Mouse (Mus musculus) CD8-positive naive resting alpha-beta T cell, adult 2 months (primary cell): ENCODE data around the gene Gm10271.

ENCODE experiments used
- DNase-seq, 2 experiments: peaks; one replicate each; pipeline ENCODE4 v3.0.0; 2022; ENCODE audit warnings: low read depth in 2 of 2, low spot score in 2 of 2

The Gm10271 gene

DNA sequence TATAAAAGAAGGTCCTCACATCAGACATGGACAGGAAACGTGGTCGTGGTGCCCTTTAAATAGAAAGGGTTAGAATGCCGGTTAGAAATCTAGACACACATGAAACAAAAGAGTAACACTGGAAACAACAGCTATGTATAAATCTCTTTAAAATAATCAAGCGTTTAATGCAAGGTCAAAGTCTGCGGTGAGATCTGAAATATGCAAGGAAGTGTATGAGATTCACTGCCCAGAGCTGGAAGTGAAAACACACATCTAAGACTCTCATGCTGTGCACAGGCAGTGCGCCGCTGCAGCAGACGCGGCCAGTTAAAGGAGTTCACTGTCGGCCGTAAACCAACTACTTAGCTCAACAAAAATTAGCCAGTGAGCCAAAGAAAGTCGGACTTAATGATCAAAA lies 37.4 kb downstream of the Gm10271 start:
- DNase-seq, result no peak

DNA sequence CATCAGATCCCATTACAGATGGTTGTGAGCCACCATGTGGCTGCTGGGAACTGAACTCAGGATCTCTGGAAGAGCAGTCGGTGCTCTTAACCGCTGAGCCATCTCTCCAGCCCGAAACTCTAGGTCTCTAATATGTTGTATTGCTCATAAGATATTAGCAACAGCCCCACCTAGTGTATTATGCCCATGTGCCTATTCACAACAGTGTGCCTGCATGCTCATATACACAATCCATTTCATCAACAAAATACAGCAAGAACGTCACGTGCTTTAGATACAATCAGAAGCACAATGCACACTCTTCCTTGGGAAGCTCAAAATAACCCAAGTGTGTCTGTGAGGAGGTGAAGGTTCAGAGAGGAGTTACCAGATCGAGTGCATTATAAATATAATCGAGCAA lies 38.6 kb downstream of the Gm10271 start:
- no peak for DNase-seq

DNA sequence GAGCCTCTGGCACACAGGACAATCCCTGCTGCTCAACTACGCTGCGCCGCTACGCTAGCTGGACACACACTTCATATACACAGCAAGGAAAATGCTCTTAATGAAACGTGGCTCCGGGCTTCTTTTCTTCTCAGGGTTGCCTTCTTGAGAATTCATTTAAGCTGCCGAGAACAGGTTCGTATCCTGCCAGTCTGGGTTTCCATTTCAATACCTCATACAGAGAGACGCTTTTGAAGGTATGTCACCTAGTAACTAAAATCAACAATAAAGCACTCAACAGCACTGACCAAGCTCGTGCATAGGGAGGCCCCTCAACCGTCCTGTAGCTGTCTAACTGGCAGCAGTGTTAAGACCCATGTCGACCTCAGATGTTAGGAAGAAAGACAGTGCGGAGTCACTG lies 40.0 kb downstream of the Gm10271 start:
- no peak for DNase-seq

DNA sequence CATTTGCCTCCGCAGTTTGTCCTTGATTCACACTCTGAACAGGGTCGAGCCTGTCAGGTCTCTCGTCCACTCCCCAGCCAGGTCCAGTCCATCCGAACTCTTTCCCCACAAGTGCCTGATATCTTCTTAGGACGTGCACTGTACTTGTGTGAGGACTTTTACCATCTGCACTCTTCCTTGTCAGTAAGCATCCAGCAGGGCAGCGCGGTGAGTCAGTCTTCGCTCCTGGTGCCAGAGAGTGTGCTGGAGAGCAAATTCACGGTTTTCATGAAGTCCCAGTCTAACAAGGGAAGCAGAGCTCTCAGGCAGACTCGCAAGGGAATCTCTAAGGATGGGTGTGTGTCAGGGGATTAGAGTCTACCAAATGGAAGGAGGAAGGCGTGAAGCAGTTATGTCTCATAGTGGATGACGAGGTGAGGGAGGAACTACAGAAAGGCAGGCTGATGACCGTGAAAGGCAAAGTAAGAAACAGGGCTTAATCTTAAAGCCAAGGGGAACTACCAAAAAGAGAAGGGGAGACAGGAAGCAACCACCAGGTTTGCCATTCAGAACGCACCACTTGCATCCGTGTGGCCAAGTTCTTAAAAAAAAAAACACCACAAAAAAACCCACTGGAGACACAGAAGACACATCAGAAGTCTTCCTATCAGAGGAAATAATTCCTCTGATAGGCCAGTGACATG lies 40.8 kb downstream of the Gm10271 start:
- no peak for DNase-seq

DNA sequence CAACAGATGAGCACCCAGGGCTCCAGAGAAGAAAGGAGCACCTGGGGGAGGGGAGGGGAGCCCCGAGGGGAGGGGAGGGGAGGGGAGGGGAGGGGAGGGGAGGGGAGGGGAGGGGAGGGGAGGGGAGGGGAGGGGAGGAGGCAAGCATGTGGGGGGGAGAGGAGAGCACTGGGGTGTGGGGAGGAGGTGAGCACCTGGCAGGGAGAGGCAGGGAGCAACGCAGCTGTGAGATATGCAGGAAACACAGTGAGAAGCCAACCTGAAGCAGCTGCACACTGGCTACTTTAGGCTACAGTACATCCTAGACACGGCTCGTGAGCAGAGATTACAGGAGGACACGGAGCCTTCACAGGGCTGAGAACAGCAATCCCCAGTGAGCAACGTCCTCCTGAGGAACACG lies 41.5 kb downstream of the Gm10271 start:
- no peak for DNase-seq

DNA sequence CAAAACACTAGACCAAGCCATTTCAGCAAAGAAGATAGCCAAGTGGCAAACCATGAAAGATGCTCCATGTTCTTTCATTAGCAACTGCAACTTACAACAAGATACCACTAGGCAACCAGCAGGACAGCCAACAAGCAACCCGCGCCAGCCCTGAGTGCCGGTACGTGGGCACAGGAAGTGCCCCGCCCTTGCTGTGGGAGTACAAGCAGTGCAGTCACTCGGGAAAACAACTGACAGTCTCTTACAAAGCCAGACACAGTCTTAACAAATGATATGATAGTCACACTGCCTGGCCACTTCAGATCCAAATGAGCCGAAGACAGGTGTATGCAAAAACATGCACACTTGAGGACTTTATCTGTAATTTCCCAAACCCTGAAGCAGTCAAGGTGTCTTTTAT lies 41.9 kb downstream of the Gm10271 start:
- peak; percentile 48 to 55 for DNase-seq

DNA sequence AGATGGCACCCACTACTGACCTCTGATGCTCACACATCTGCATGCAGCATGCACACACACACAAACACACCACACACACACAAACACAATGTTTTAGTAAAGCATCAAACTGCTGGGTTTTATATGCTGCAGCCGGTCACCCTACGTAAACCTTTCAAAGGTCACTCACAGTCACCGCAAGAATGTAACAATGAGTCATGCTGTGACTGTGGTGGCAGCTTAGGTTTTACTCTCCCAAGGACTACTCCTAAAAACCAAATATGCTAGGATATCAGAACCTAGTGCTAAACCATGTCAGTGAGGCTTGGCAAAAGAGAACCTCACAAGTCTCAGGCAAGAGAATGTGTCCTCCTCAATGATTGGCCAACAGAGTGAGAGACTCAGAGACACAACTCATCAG lies 43.6 kb downstream of the Gm10271 start:
- DNase-seq, result no peak

DNA sequence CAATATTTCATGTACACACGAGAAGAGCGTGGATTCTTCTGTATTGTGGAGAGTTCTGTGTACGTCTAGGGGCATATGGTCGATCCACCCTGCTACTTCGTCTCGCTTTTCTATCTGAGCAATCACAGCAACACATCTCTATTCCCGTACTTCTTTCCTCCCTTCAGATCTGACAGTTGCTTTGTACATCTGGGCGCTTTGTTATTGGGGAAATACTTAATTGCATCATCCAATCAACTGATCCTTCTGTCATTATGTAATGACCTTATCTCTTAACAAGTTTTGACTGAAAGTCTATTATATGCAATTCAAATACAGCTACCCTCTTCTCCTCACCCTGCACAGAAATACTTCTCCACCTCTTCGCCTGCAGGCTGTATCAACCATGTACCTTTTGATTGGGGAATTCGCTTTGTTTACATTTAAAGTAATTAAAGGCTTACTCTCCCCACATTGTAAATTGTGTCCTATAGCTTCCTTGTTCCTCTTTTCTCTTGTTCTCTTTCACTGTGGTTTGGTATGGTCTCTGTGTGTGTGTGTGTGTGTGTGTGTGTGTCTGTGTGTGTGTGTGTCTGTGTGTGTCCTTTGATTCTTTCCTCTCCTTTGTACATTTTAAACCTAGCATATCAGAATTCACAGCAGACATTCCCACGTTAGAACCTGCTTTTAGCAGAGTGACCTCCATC lies 45.8 kb downstream of the Gm10271 start:
- DNase-seq, result no peak

DNA sequence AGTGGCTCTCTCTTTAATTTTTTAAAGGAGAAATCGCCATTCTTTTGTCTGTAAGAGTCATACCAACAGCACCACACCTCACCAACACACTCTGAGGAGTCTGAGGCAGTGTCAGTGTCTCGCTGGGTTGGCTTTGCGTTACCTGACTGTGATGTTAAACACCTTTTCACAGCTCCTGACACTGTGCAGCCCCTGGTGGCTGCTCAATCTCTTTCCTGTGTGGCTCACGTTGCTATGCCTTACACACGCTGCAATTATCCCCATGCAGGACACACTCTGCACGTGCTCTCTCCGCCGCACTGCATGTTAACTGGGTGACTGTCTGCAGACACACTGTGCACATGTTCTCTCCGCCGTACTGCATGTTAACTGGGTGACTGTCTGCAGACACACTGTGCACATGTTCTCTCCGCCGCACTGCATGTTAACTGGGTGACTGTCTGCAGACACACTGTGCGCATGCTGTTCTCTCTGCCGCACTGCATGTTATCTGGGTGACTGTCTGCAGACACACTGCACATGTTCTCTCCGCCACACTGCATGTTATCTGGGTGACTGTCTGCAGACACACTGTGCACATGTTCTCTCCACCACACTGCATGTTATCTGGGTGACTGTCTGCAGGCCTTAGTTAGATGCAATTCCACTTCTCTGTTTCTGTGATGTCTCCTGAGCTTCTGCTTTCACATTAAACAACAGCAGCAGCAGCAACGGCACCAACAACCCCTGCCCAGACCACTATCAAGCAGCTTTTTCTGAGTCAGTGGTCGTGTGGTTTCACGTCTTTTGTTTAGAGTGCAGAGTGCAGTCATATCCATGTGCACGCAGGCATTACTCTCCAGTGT lies 48.5 kb downstream of the Gm10271 start:
- no peak for DNase-seq

DNA sequence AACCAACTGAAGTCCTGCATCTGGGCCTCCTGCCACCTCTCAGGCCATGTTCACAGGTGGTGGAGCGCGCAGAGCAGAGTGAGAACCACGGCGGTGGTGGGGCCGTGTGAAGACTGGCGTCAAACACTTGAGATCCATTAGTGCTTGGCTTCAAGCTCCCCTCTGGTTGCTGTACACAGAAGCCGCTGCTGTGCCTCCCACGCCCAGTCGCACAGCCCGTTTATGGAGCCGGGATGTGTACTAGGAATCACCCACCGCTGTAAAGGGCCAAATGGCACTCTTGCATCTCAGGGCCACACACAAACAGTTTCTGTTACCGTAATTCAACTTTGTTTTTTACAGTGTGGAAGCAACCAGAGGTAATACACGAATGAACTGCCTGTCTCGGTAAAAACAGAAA lies 50.2 kb downstream of the Gm10271 start:
- DNase-seq, result no peak

DNA sequence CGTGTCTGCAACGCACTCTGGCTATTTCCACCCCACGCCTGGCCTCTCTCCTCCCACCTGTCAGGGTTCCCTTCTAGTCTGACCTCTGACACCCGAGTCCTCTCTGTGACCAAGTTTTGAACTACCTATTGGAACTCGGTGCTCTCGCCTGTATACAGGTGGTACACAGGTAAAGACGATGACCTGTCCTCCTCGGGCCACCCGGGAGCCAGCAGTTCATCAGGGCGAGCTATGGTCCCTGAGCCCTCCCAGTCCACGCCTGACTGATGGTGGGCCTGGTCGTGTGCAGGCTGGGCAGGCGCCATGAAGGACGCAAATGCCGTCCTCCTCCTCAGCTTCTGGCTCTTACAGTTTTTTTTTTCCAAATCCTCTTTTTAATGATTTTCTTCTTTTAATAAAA lies 51.0 kb downstream of the Gm10271 start:
- no peak for DNase-seq

DNA sequence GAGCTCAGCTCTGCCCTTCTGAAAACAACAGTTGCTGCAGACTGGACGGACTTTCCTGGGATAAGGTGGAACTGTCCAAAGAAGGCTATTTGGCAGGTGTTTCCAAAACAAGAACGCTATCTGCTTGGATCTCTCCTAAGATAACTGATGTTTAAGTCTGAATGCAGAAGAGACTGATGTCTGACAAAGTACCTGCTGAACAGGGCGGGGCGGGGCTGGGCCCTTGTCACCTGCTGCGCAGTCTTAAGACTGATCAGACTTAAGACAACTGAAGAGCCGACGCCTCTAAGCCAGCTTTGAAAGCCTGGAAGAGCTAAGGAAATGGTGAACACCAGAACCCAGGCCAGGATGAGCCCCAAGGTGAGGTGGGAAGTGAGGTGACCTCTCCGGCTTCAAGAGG lies 51.8 kb downstream of the Gm10271 start:
- no peak for DNase-seq

DNA sequence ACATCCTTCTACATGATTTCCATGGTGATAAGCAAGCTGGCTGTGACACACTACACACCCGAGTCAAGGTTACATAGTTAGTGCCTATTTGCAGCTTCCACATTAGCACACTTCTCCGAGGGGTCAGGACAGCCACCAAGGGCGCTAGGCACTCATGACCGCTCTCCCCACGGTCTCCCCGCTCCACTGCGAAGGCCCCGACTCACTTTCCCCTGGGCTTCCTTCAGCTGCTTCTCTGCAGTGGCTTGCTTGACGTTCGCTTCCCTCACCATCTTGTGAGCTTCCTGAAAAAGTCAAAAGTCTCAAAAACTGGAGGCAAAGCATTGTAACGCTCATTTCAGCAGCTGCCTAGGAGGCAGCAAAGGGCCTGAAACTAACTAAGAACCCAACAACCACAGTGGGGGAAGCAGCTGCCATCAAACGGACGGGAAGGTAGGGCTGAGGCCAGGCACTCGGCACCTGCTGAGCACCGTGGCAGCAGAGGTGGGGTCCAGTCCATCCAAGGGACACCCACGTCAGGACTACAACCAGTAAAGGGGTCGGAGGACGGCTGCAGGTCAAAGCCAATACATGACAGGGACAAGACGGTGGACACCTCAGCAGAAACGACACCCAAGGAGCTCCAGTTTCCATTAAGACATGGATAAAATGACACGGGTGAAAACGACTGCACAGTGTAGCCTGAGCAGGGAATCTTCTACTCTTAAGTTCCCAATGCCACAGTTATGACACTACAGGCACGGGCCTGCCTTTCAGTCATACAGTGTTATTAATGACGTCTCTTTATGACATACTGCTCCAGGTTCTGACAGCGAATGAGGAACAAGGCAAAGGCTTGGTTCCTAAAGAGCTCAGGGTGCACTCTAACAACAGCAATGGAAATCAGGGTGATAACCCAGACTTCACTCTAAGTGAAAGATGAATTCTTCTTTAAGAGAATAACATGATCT lies 52.8 kb downstream of the Gm10271 start:
- DNase-seq, result no peak

DNA sequence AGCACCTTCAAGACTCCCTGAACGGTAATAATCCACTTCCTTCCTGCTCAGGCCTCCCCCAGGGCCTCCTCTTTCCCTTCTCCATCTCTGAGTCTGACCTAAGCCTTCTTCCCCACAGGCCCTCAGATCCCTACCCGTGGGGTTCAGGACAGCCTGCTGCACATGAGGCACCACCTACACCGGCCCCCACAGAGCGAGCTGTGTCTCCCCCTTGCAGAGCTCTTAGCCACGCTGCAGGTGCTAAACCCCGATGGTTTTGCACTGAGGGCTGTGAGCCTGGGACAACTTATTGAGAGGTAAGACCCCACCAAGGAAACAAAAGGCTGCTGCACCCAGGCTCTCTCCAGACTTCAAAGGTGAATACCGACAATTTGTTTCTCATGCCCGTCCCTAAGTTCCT lies 55.8 kb downstream of the Gm10271 start:
- DNase-seq, result no peak

DNA sequence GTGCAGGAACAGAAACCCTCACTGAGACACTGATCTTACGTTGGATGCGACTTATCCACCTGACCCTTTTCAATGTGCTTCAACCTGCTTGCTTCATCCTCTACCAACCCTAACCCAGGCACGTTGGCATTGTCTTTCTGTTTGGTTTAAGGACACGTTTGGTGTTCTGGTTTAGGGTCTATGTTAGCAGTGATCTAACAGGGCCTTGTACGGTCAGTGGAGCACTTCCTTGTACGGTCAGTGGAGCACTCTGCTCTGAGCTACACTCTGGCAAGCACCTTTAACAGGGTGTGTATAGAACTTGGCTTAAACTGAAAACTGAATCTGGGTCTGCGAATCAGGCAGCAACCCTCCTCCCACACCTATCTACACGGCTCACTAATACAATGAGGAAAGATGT lies 57.1 kb downstream of the Gm10271 start:
- no peak for DNase-seq

DNA sequence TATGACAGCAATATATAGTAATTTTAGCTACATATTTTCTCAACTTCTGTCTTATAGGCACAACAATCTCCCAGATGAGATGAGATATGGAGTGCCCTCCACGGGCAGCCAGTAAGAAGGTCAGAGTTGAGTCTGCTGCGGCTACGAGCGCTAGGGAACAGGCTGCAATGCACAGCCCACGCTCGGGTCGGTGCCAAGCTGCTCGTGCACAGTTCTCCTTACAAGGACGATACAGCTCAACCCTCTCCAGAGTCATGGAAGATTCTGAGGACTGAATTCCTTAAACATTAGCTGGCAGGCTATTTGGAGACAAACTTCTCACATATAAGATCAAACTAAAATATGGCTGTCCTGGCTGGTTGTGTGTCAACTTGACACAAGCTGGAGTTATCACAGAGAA lies 57.8 kb downstream of the Gm10271 start:
- no peak for DNase-seq

DNA sequence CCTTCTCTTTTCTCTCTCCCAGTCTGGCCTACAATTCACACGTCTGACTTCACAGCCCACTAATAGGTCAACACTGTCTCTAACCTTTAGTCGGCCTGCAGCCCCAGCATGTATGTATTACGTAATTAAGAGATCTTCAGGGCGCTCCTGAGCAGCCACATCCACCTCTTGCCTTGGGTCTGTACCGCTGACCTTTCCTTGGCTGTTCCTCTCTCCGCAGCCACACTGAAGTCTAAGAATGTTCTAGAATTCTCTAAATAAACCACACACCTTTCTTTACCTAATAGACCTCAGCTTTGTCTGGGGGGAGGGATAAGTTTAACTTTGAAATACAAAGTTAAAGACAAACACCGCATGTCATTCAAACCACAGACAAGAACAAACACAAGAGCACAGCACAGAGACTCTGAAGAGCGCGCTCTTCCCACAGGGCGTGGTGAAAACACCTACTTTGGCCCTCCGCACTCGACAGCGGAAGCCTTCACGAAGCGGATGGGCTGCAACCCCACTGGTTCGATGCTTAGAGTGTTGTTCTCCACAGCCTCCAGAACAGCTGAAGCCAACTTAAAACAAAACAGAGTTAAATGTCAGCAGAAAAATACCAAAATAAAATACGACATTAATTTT lies 58.6 kb downstream of the Gm10271 start:
- peak; percentile 68 to 75 for DNase-seq

DNA sequence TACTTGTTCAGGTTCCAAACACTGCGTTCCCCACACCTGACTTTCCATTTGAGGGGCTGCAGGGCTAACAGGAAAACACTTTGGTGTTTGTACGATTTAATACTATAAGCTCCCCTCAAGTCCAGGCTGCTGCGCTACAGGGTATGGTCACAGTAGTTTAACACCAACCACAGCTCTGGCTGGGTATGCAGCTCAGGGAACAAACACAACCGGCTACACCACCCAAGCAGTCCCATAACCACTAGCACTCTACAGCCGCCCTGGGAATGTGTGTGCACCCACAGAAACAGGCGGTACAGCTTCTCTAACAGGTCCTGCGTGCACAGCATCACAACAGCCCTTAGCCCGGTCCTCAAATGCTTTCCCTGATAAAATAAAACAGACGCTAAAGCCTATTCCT lies 59.6 kb downstream of the Gm10271 start:
- no peak for DNase-seq

DNA sequence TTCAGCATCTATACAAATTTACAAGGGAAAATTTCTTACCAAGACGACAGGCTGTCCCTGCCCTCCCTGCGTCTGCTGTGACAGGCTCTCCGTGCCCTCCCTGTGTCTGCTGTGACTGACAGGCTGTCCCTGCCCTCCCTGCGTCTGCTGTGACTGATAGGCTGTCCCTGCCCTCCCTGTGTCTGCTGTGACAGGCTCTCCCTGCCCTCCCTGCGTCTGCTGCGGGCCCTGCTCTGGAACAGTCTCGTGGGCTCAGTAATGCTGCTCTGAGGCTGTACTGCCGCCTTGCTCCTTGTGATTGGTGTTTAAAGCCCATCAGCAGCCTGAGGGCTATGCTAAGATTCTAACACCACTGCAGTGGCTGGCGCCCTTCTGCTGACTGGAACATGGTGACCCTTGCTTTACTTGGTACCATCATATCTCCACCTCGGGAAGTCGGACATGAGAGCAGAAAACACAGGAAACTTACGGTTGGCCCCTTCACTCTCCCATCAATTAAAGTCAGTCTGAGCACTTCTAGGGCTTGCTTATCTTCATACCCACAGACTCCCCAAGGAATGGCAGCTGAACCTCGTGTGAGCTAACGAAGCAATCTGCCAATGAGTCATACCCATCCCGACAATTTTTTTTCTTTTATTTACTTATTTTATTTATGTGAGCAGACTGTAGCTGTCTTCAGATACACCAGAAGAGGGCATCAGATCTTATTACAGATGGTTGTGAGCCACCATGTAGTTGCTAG lies 63.3 kb downstream of the Gm10271 start:
- no peak for DNase-seq
